Mouse (Mus musculus) MEL (cell line): Measurements from ENCODE around the gene Tlk2. TPM values are rescaled to one million over a fixed set of nuclear protein-coding genes. Genes with fewer than 3 reads are reported as not detected.

Experiments
- DNase-seq: peaks from one replicate; pipeline ENCODE4 v3.0.0; 2011; ENCODE audit warnings: low read depth, low spot score
- H3K27ac ChIP-seq: 2 replicates; pipeline ENCODE4 v1.5.1; 2012; ENCODE audit warnings: low read depth, mild to moderate bottlenecking, control low read depth, low read length, moderate library complexity; ENCODE audit not compliant: control insufficient read depth
- H3K27me3 ChIP-seq, 2 experiments: fragments of 150-350 bp in 1 of 2; sonication (generic) in 1 of 2; 2 replicates each; pipeline ENCODE4 v1.6.1; 2012; ENCODE audit warnings: low read length in 2 of 2, mild to moderate bottlenecking in 2 of 2, improper control_type of control experiment in 1 of 2, moderate library complexity in 1 of 2; ENCODE audit not compliant: insufficient read depth in 2 of 2, control insufficient read depth in 1 of 2
- H3K36me3 ChIP-seq, 2 experiments: 2 replicates each; pipeline ENCODE4 v1.6.1; 2012 to 2014; ENCODE audit warnings: low read length in 2 of 2, improper control_type of control experiment in 1 of 2, inconsistent platforms in 1 of 2, mild to moderate bottlenecking in 1 of 2; ENCODE audit not compliant: insufficient read depth in 2 of 2, control insufficient read depth in 1 of 2
- H3K4me1 ChIP-seq, 2 experiments: fragments of 150-350 bp in 1 of 2; sonication (generic) in 1 of 2; 2 replicates each; pipeline ENCODE4 v1.6.1; 2012; ENCODE audit warnings: low read length in 2 of 2, improper control_type of control experiment in 1 of 2, mild to moderate bottlenecking in 1 of 2; ENCODE audit not compliant: insufficient read depth in 2 of 2, control insufficient read depth in 1 of 2
- H3K4me3 ChIP-seq, 2 experiments: fragments of 150-350 bp in 1 of 2; sonication (generic) in 1 of 2; 2 replicates each; pipeline ENCODE4 v1.5.1; 2012; ENCODE audit warnings: low read depth in 2 of 2, low read length in 2 of 2, mild to moderate bottlenecking in 2 of 2, moderate library complexity in 2 of 2, control low read depth in 1 of 2, improper control_type of control experiment in 1 of 2; ENCODE audit not compliant: control insufficient read depth in 1 of 2, insufficient read depth in 1 of 2
- H3K79me2 ChIP-seq: 2 replicates; pipeline ENCODE4 v1.6.1; 2012; ENCODE audit warnings: mild to moderate bottlenecking, low read length, moderate library complexity; ENCODE audit not compliant: control insufficient read depth, poor library complexity, insufficient read depth
- H3K9ac ChIP-seq: 2 replicates; pipeline ENCODE4 v1.6.1; 2012; ENCODE audit warnings: low read depth, mild to moderate bottlenecking, control low read depth, low read length, moderate library complexity; ENCODE audit not compliant: control insufficient read depth, poor library complexity, severe bottlenecking
- H3K9me3 ChIP-seq: fragments of 150-350 bp; sonication (generic); replicated peaks from 2 replicates; pipeline ENCODE4 v1.6.1; 2012; ENCODE audit warnings: mild to moderate bottlenecking, low read length, improper control_type of control experiment, moderate library complexity; ENCODE audit not compliant: insufficient read depth
- CHD1 ChIP-seq: IDR thresholded peaks from 2 replicates; pipeline ENCODE4 v1.6.1; 2012; ENCODE audit warnings: low read depth, mild to moderate bottlenecking, inconsistent platforms, low read length, improper control_type of control experiment
- E2F4 ChIP-seq: IDR thresholded peaks from 2 replicates; pipeline ENCODE4 v1.6.1; 2011; ENCODE audit warnings: low read depth, low read length, improper control_type of control experiment, borderline replicate concordance
- ELF1 ChIP-seq: IDR thresholded peaks from 2 replicates; pipeline ENCODE4 v1.6.1; 2014; ENCODE audit warnings: low read depth, mild to moderate bottlenecking, inconsistent platforms, low read length, improper control_type of control experiment, moderate library complexity
- GABPA ChIP-seq: IDR thresholded peaks from 2 replicates; pipeline ENCODE4 v1.6.1; 2012; ENCODE audit warnings: low read depth, mild to moderate bottlenecking, inconsistent platforms, low read length, improper control_type of control experiment, moderate library complexity
- GATA1 ChIP-seq: IDR thresholded peaks from 2 replicates; pipeline ENCODE4 v1.6.1; 2011; ENCODE audit warnings: low read depth, low read length, improper control_type of control experiment
- HCFC1 ChIP-seq: IDR thresholded peaks from 2 replicates; pipeline ENCODE4 v1.6.1; 2012; ENCODE audit warnings: low read depth, mild to moderate bottlenecking, inconsistent platforms, low read length, improper control_type of control experiment, moderate library complexity
- KAT2A ChIP-seq: conservative IDR thresholded peaks from 2 replicates; pipeline ENCODE4 v1.6.1; 2012; ENCODE audit warnings: low read depth, low read length, improper control_type of control experiment, inconsistent platforms
- POLR2AphosphoS2 ChIP-seq: IDR thresholded peaks from 2 replicates; pipeline ENCODE4 v1.6.1; 2011; ENCODE audit warnings: low read length, improper control_type of control experiment
- RCOR1 ChIP-seq: IDR thresholded peaks from 2 replicates; pipeline ENCODE4 v1.6.1; 2012; ENCODE audit warnings: low read depth, mild to moderate bottlenecking, inconsistent platforms, low read length, improper control_type of control experiment
- SMC3 ChIP-seq: IDR thresholded peaks from 2 replicates; pipeline ENCODE4 v1.6.1; 2011; ENCODE audit warnings: low read depth, low read length, improper control_type of control experiment
- TCF12 ChIP-seq: IDR thresholded peaks from 2 replicates; pipeline ENCODE4 v1.6.1; 2014; ENCODE audit warnings: low read depth, mild to moderate bottlenecking, inconsistent platforms, low read length, improper control_type of control experiment, moderate library complexity
- UBTF ChIP-seq: IDR thresholded peaks from 2 replicates; pipeline ENCODE4 v1.6.1; 2012; ENCODE audit warnings: low read depth, mild to moderate bottlenecking, inconsistent platforms, low read length, improper control_type of control experiment, moderate library complexity, borderline replicate concordance; ENCODE audit not compliant: insufficient read depth
- USF1 ChIP-seq: IDR thresholded peaks from 2 replicates; pipeline ENCODE4 v1.6.1; 2014; ENCODE audit warnings: low read depth, mild to moderate bottlenecking, inconsistent platforms, low read length, improper control_type of control experiment, moderate library complexity
- ZC3H11A ChIP-seq: IDR thresholded peaks from 2 replicates; pipeline ENCODE4 v1.6.1; 2012; ENCODE audit warnings: low read depth, mild to moderate bottlenecking, inconsistent platforms, low read length, improper control_type of control experiment
- ZKSCAN1 ChIP-seq: IDR thresholded peaks from 2 replicates; pipeline ENCODE4 v1.6.1; 2012; ENCODE audit warnings: low read depth, mild to moderate bottlenecking, inconsistent platforms, low read length, improper control_type of control experiment, moderate library complexity
- ZMIZ1 ChIP-seq: IDR thresholded peaks from 2 replicates; pipeline ENCODE4 v1.6.1; 2012; ENCODE audit warnings: low read depth, mild to moderate bottlenecking, inconsistent platforms, low read length, improper control_type of control experiment, moderate library complexity
- ZNF384 ChIP-seq: IDR thresholded peaks from 2 replicates; pipeline ENCODE4 v1.6.1; 2012; ENCODE audit warnings: low read depth, mild to moderate bottlenecking, inconsistent platforms, low read length, improper control_type of control experiment
- polyA plus RNA-seq, 2 experiments: library from polyadenylated mRNA; stranded (reverse) in 1 of 2; unstranded in 1 of 2; fragments of >175 nt in 1 of 2; fragments of >200 nt in 1 of 2; gene quantifications; 2 replicates each; pipeline versions ENCODE4 v1.2.1 to v1.2.4; 2012; ENCODE audit warnings: low replicate concordance in 2 of 2, low read depth in 1 of 2; ENCODE audit not compliant: insufficient read length in 2 of 2, insufficient read depth in 1 of 2, missing spikeins in 1 of 2
- total RNA-seq: library from RNA; depleted of rRNA; stranded (reverse); fragments of 300-350 nt; gene quantifications from 2 replicates; pipeline ENCODE4 v1.2.3, GENCODE M21; 2012

Tlk2 gene
- total and polyA plus RNA-seq, 3 experiments, result 46.5 to 60.9 TPM; not detected in 1

DNA sequence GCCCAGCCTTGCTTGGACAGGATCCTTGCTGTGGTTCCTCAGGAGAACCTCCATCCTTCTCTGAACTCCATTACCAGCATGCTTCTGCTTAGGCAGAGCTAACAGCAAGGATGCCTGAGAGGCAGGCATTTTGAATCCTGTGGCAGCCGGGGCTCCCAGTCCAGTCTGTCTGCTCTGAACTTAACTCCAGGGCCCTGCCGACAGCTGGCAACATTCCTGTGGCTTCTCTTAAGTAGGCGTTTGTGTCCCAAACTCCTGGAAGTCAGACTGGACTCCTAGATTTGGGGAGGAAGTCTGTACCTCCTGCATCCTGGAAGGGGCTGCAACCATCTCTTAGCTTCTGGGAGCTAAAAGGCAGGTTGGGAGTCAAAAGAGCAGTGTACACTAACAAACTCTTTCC is 110.8 kb downstream of the Tlk2 start:
- Histone ChIP-seq H3K4me3 (no peak overlapping the region), H3K27me3 (no peaks in the 10 kb centered on the region), H3K36me3 (no peaks in the 10 kb centered on the region), H3K4me1 (no peaks in the 10 kb centered on the region), H3K79me2 (no peaks in the 10 kb centered on the region)
- TF ChIP-seq ELF1 (no peak), ZKSCAN1 (no peak), E2F4 (no peak), USF1 (no peak), TCF12 (no peak), KAT2A (no peak), RCOR1 (no peak), GATA1 (no peak), UBTF (no peak), CHD1 (no peak), POLR2AphosphoS2 (no peak), GABPA (no peak), ZC3H11A (no peak), ZMIZ1 (no peak), SMC3 (no peak), HCFC1 (no peak)
- TF ChIP-seq, all 39 proteins: peak for 0
- no peak for DNase-seq
- no peaks in the 10 kb centered on the region for H3K9me3 ChIP-seq
- H3K27ac ChIP-seq, result no peak overlapping the region
- H3K9ac ChIP-seq, result no peak overlapping the region

DNA sequence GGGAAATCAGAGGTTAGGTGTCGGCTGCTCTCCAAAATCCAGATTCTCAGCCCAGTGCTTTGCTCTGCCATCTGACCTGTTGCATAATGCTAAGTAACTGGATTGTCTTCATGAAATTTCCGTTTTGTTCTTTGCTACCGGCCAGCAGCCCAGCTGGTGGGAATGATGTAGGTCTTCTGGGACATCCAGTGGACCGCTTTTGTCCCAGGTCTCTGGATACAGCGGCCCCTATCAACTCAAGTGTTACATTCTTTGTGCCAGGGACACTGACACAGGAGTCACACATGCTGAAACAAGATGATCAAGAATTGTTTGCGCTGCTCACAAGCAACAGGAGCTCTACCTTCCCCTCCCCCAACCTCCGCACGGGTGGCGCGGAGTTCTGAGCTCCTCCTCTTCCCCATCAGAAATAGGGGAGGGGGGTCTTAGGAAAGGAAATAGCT is 113.1 kb downstream of the Tlk2 start:
- Histone ChIP-seq H3K9ac (no peak overlapping the region), H3K27ac (no peak overlapping the region), H3K79me2 (no peaks in the 10 kb centered on the region), H3K36me3 (no peaks in the 10 kb centered on the region), H3K9me3 (no peaks in the 10 kb centered on the region), H3K4me3 (no peak overlapping the region), H3K4me1 (no peaks in the 10 kb centered on the region), H3K27me3 (no peaks in the 10 kb centered on the region)
- no peak for TF ChIP-seq ZMIZ1
- no peak for TF ChIP-seq ZNF384
- no peak for DNase-seq
